Mouse (Mus musculus) frontal cortex, postnatal 14 days (tissue): ENCODE results near the gene Sfrp4.

ENCODE experiments used
- DNase-seq, 2 experiments: peaks; one replicate each; pipeline ENCODE4 v3.0.0; 2022; ENCODE audit warnings: low spot score in 2 of 2

The Sfrp4 gene

GRCm38 (mm10) chr13:19636131-19636530 is 13.2 kb downstream of the Sfrp4 start:
- DNase-seq: no peak

GRCm38 (mm10) chr13:19640203-19640851 is 17.4 kb downstream of the Sfrp4 start:
- DNase-seq: no peak

- DNase-seq: no peak
Observed at GRCm38 (mm10) chr13:19643519-19643918, 20.6 kb downstream of the Sfrp4 start.

GRCm38 (mm10) chr13:19644225-19644624 is 21.3 kb downstream of the Sfrp4 start:
- no peak for DNase-seq

GRCm38 (mm10) chr13:19649824-19650223 is 26.9 kb downstream of the Sfrp4 start:
- DNase-seq: no peak

- no peak for DNase-seq
Observed at GRCm38 (mm10) chr13:19652405-19652804, 29.5 kb downstream of the Sfrp4 start.

- no peak for DNase-seq
Observed at GRCm38 (mm10) chr13:19668355-19669140, 45.6 kb downstream of the Sfrp4 start.

- no peak for DNase-seq
Observed at GRCm38 (mm10) chr13:19674025-19674424, 51.1 kb downstream of the Sfrp4 start.

- DNase-seq: no peak
Observed at GRCm38 (mm10) chr13:19674601-19675000, 51.7 kb downstream of the Sfrp4 start.
